Mouse (Mus musculus) forebrain, embryonic 13.5 days (tissue): ENCODE data around the gene Ap3b1. TPM values are rescaled to one million over a fixed set of nuclear protein-coding genes. Genes with fewer than 3 reads are reported as not detected.

Source experiments
- ATAC-seq: fragments of 200-750 bp; cut with Nextera tagmentation; 2 replicates; pipeline ENCODE4 v1.8.0; 2017
- H3K27ac ChIP-seq: fragments of 300-500 bp; sonication (generic); 2 replicates; pipeline ENCODE4 v1.5.1; 2015; ENCODE audit warnings: inconsistent platforms, mild to moderate bottlenecking, moderate library complexity
- H3K27me3 ChIP-seq: fragments of 300-500 bp; sonication (generic); 2 replicates; pipeline ENCODE4 v1.6.1; 2015; ENCODE audit warnings: mild to moderate bottlenecking, inconsistent platforms
- H3K36me3 ChIP-seq: fragments of 300-500 bp; sonication (generic); 2 replicates; pipeline ENCODE4 v1.6.1; 2015; ENCODE audit warnings: mild to moderate bottlenecking, inconsistent platforms; ENCODE audit not compliant: poor library complexity, severe bottlenecking
- H3K4me1 ChIP-seq: fragments of 300-500 bp; sonication (generic); 2 replicates; pipeline ENCODE4 v1.6.1; 2015; ENCODE audit warnings: inconsistent platforms
- H3K4me2 ChIP-seq: fragments of 300-500 bp; sonication (generic); 2 replicates; pipeline ENCODE4 v1.6.1; 2015; ENCODE audit warnings: inconsistent platforms, mild to moderate bottlenecking, moderate library complexity
- H3K4me3 ChIP-seq: fragments of 300-500 bp; sonication (generic); 2 replicates; pipeline ENCODE4 v1.5.1; 2015; ENCODE audit warnings: mild to moderate bottlenecking, inconsistent platforms
- H3K9ac ChIP-seq: fragments of 300-500 bp; sonication (generic); 2 replicates; pipeline ENCODE4 v1.6.1; 2015; ENCODE audit warnings: mild to moderate bottlenecking, inconsistent platforms
- H3K9me3 ChIP-seq: fragments of 300-500 bp; sonication (generic); replicated peaks from 2 replicates; pipeline ENCODE4 v1.6.1; 2016; ENCODE audit warnings: inconsistent platforms
- WGBS: fragments of 180-500 bp; shearing (Covaris S2); methylation state at CpG from one replicate; pipeline ENCODE4 v1.1.7; 2015; 5-methylcytosine and 5-hydroxymethylcytosine counted together
- polyA plus RNA-seq: library from polyadenylated mRNA; unstranded; fragments of >200 nt; fragmentation: Nextera tagmentation; extraction: Ambion mirVana; gene quantifications from 2 replicates; pipeline ENCODE4 v1.2.1, GENCODE M21; 2015

The Ap3b1 gene
- polyA plus RNA-seq, 1 experiment from 2014 or later: 29.9 TPM

DNA sequence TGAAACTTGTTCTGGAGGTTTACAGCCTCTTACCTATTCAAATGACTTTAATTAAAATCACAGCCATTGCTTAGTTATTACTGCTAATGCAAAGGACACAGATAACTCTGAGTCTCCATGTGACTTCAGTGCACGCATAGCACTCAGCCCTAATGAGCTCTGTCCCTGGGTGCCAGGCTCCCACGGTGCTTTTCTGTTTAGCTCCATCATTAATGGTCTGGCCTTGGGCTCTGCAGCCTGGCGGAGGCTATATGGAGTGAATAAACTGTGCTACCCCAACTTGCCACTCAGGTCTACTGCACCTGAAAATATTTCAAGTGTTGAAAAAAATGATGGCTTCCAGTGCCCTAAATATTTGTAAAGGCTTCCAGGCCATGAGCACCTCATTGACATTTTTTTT is 190.8 kb downstream of the Ap3b1 start:
- H3K36me3 ChIP-seq: no peaks in the 10 kb centered on the region
- no peak overlapping the region for H3K27ac ChIP-seq
- H3K9me3 ChIP-seq: no peaks in the 10 kb centered on the region
- H3K4me2 ChIP-seq: no peak overlapping the region
- 14% methylated on average over 3 of the region's 3 CpGs for WGBS
- no peak overlapping the region for H3K9ac ChIP-seq
- peaks cover 18% of the 10 kb centered on the region; the same call in 1 of the 2 replicates for H3K27me3 ChIP-seq
- H3K4me1 ChIP-seq: peaks cover 50% of the 10 kb centered on the region
- no peak overlapping the region for H3K4me3 ChIP-seq
- ATAC-seq: peak; percentile 81

DNA sequence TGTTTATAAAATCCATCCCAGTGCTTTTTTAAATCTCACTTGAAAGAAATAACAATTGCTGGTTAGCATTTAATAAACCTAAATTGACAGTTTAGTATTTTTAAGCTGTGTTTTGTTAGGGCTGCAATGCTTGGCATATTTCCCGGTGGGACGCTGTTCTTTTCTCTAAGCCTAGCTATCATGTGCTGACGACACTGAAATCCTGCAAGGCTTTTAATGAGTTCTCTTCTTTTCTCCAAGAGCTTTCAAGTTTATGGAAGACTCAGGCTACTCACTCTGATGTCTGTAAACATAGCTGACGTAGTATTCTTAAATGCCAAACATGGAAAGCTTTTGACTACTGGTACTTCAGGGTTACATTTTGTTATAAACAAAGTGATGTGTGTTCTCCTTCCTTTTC is 191.3 kb downstream of the Ap3b1 start:
- Histone ChIP-seq H3K4me3 (no peak overlapping the region), H3K4me1 (peaks cover 47% of the 10 kb centered on the region), H3K27me3 (peaks cover 18% of the 10 kb centered on the region; the same call in 1 of the 2 replicates), H3K27ac (no peak overlapping the region), H3K9me3 (no peaks in the 10 kb centered on the region), H3K36me3 (no peaks in the 10 kb centered on the region), H3K9ac (no peak overlapping the region), H3K4me2 (no peak overlapping the region)
- ATAC-seq: peak; percentile 42; the same call in 1 of the 2 replicates
- WGBS: 22% methylated on average over 4 of the region's 4 CpGs

DNA sequence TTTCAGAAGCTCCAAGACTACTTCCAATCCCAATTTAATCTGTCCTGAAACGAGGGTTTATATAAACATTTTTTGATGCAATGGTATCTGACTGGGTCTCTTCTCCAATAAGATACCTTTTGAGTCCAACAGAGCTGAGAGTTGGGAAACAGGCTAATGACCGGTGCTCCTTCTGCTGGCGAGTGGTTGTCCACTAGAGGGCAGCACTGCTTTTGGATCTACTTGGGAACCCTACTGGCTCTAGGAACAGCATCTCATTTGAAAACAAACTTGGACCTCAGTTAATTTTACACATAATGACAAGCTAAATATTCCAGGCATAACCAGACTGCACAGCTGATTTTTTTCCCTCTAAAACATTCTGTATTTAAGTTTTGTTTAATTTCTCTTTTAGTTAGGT is 201.3 kb downstream of the Ap3b1 start:
- H3K9me3 ChIP-seq: no peaks in the 10 kb centered on the region
- no peak overlapping the region for H3K4me3 ChIP-seq
- peak; percentile 66 for ATAC-seq
- no peaks in the 10 kb centered on the region for H3K36me3 ChIP-seq
- H3K27ac ChIP-seq: no peak overlapping the region
- H3K9ac ChIP-seq: no peak overlapping the region
- WGBS: 2% methylated on average over 3 of the region's 3 CpGs
- H3K27me3 ChIP-seq: peaks cover 30% of the 10 kb centered on the region
- H3K4me1 ChIP-seq: peaks cover 36% of the 10 kb centered on the region
- H3K4me2 ChIP-seq: no peak overlapping the region

DNA sequence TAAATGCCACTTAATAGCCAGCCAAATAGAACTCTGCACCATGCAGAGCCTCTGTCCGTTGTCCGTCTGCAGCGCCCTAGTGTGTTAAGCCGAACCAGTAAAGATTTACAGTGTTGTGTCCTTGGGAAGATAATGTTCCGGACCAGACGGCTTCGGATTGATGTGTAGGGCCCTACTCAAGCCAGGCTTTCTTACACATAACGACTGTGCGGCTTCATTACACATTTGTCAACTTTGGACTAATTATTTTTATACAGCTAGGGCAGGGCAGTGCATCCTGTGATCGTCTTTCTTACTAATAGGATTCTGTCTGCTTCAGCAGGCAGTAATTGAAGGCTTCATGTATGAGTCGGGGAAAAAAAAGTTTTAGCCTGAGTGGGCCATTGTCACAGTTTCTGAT is 202.1 kb downstream of the Ap3b1 start:
- H3K36me3 ChIP-seq: no peaks in the 10 kb centered on the region
- peaks cover 30% of the 10 kb centered on the region for H3K27me3 ChIP-seq
- no peaks in the 10 kb centered on the region for H3K9me3 ChIP-seq
- no peak overlapping the region for H3K4me2 ChIP-seq
- peaks cover 45% of the 10 kb centered on the region for H3K4me1 ChIP-seq
- H3K9ac ChIP-seq: no peak overlapping the region
- H3K4me3 ChIP-seq: no peak overlapping the region
- no peak for ATAC-seq
- WGBS: 20% methylated on average over 11 of the region's 11 CpGs
- no peak overlapping the region for H3K27ac ChIP-seq

DNA sequence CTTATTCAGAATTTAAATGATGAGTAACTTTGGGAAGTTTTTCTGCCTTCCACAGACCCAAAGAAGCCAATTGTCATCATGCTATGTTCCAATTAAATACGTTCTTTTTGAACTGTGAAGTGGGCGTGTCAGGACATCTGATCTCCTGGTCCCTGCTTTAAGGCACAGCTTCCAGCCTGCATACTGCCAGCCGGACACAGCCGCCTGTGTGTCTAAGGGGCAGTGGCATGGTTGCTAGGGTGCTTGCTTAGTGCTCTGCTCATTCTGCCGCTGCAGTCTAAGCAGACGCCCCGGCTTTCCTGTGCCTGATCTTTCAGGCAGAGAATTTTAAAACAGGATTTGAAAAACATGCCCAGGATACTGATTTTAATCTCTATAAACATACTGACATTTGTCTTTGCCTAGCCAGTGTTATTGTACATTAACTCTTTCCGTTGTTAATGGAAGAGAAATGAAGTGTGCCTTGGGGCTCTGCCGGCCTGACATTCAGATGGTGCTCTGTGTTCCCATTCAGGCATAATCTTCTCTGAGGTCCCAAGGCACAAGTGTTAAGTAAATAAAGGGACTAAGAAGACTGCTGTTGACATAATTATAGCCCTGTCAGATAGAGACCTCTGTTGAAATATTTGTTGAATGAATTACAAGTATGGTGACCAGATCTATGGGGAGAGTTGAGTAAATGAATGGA is 204.0 kb downstream of the Ap3b1 start:
- Histone ChIP-seq H3K4me1 (peaks cover 46% of the 10 kb centered on the region), H3K27ac (no peak overlapping the region), H3K4me2 (no peak overlapping the region), H3K4me3 (no peak overlapping the region), H3K27me3 (peaks cover 30% of the 10 kb centered on the region), H3K9me3 (no peaks in the 10 kb centered on the region), H3K36me3 (peaks cover 3% of the 10 kb centered on the region; the same call in 1 of the 2 replicates), H3K9ac (no peak overlapping the region)
- whole genome bisulfite sequencing: 19% methylated on average over 9 of the region's 9 CpGs
- ATAC-seq: no peak

DNA sequence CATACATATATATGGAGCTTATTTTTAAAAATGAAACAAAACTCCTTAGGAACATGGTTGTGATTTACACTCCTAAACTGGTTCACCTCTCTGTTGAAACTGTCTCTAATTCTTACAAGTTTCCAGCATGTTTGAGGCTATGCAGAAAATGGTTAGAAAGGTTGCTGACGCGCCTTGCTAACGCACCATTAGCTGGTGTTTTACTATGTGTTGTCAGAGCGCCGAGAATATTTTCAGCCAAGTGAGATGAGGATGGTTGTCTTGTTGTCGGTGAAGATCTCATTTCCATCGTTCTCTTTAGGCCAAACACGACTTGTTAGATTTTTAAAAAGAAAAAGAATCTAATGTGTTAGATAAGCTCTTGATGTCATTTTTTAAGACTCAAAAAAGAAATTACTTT is 205.1 kb downstream of the Ap3b1 start:
- 54% methylated on average over 8 of the region's 8 CpGs for WGBS
- peaks cover 46% of the 10 kb centered on the region for H3K4me1 ChIP-seq

DNA sequence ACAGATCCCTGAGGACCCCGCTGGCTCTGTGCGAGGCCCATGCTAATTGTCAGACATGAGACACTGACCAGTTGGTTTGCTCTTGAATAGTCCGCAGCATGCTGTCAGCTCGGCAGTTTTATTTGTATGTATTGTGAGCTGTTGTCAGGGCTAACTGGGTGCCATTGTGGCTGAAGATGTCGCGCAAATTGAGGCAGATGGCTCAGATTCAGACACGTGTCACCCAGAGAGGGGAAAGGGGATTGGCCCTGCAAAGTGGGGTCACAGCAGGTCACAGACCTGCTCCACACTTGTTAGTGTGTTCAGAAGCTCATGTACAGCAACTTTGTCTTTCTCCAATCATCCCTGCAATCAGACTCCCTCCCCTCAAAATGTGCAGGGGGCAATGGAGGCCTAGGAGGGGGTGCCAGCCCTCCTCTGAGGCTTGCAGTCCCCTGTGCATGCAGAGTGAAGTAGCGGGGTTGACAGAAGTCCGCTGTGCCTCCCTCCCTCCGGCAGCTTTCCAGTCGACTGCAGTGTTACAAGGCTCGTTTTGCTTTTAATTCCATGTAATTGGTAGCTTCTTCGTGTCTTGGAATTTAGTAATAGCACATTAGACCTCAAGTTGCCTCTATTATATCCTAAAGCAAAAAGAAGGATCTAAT is 205.7 kb downstream of the Ap3b1 start:
- peak; percentile 54; the same call in 1 of the 2 replicates for ATAC-seq
- H3K27me3 ChIP-seq: peaks cover 30% of the 10 kb centered on the region

More for the DNA sequence above, 205.1 kb downstream of the Ap3b1 start:
- Histone ChIP-seq H3K4me3 (no peak overlapping the region), H3K27ac (no peak overlapping the region), H3K4me2 (no peak overlapping the region), H3K27me3 (peaks cover 30% of the 10 kb centered on the region), H3K36me3 (peaks cover 3% of the 10 kb centered on the region; the same call in 1 of the 2 replicates), H3K9me3 (no peaks in the 10 kb centered on the region), H3K9ac (no peak overlapping the region)
- ATAC-seq: no peak

DNA sequence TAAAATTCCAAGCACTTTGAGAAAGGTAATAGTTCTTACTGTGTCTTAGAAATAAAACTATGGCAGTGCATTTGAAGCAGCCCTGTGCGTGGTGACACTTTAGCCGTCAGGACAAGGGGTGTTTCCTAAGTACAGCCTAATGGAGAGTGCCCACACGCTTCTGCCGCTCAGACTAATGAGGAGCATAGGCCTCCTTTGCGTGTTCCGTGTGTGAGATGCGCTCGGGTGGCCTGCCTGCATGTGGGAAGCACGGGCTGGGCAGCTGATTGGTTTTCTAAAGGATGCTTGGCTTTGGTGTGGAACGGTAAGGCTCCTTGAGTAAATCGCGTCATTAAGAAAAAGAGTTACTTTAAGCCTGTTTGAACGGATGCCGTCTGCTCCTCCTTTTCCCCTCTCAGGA is 206.4 kb downstream of the Ap3b1 start:
- H3K4me1 ChIP-seq: peaks cover 53% of the 10 kb centered on the region
- H3K27me3 ChIP-seq: peaks cover 30% of the 10 kb centered on the region
- H3K9me3 ChIP-seq: no peaks in the 10 kb centered on the region
- H3K4me3 ChIP-seq: no peak overlapping the region
- H3K27ac ChIP-seq: peak overlapping the region; percentile 25; the same call in 1 of the 2 replicates
- H3K36me3 ChIP-seq: peaks cover 3% of the 10 kb centered on the region; the same call in 1 of the 2 replicates
- 0 out of 2 replicates have a peak overlapping the region, but pooled peaks have one; percentile 34 for H3K9ac ChIP-seq
- ATAC-seq: no peak
- 53% methylated on average over 14 of the region's 14 CpGs for WGBS
- no peak overlapping the region for H3K4me2 ChIP-seq

More for the DNA sequence above, 205.7 kb downstream of the Ap3b1 start:
- Histone ChIP-seq H3K9ac (no peak overlapping the region), H3K27ac (peak overlapping the region; percentile 61; the same call in 1 of the 2 replicates), H3K36me3 (peaks cover 3% of the 10 kb centered on the region; the same call in 1 of the 2 replicates), H3K4me2 (peak overlapping the region; percentile 35; the same call in 1 of the 2 replicates), H3K9me3 (no peaks in the 10 kb centered on the region), H3K4me3 (no peak overlapping the region), H3K4me1 (peaks cover 47% of the 10 kb centered on the region)
- 9% methylated on average over 13 of the region's 13 CpGs for WGBS

DNA sequence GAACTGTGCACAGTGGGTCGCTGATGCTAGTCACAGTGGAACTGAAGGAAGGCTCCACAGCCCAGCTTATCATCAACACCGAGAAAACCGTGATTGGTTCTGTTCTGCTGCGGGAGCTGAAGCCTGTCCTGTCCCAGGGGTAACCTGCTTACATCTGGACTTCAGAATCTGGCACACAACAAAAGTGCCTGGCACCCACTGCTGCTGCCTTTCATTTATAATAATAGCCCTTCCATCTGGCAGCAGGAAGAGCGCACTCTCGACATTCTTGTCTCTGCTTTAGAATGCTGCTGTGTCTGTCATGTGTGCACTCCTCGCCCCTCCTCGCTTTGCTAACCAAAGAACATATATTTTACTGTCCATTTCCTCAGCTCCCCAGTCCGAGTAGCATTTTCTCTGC is 206.9 kb downstream of the Ap3b1 start:
- Histone ChIP-seq H3K4me3 (no peak overlapping the region), H3K9ac (0 out of 2 replicates have a peak overlapping the region, but pooled peaks have one; percentile 34), H3K9me3 (no peaks in the 10 kb centered on the region), H3K27ac (peak overlapping the region; percentile 25; the same call in 1 of the 2 replicates), H3K4me1 (peaks cover 53% of the 10 kb centered on the region), H3K4me2 (no peak overlapping the region), H3K36me3 (peaks cover 3% of the 10 kb centered on the region; the same call in 1 of the 2 replicates), H3K27me3 (peaks cover 30% of the 10 kb centered on the region)
- ATAC-seq: peak; percentile 41; the same call in 1 of the 2 replicates
- 52% methylated on average over 9 of the region's 9 CpGs for WGBS

DNA sequence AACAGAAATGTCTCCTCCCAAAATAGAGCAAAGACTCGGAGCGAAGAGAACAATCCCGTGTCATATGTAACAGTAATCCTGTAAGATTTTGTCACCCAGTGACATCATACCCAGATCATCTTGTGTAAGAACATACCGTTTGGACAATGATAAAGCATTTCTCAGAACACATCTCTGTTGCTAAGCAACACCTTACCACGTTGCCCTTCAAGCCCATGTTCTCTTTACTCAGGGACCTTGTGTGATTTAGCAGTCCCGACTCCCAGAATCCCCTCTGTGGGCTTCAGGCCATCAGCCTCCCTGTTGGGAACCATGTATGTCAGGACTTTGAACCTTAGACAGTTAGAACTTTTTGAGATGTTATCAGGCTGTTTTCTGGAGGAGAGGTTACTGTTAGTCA is 209.0 kb downstream of the Ap3b1 start:
- WGBS: 76% methylated on average over 6 of the region's 6 CpGs
- Histone ChIP-seq H3K4me2 (no peak overlapping the region), H3K4me3 (no peak overlapping the region), H3K27me3 (peaks cover 15% of the 10 kb centered on the region; the same call in 1 of the 2 replicates), H3K4me1 (peaks cover 38% of the 10 kb centered on the region), H3K36me3 (peaks cover 3% of the 10 kb centered on the region; the same call in 1 of the 2 replicates), H3K9ac (no peak overlapping the region), H3K9me3 (no peaks in the 10 kb centered on the region), H3K27ac (no peak overlapping the region)
- ATAC-seq: no peak

DNA sequence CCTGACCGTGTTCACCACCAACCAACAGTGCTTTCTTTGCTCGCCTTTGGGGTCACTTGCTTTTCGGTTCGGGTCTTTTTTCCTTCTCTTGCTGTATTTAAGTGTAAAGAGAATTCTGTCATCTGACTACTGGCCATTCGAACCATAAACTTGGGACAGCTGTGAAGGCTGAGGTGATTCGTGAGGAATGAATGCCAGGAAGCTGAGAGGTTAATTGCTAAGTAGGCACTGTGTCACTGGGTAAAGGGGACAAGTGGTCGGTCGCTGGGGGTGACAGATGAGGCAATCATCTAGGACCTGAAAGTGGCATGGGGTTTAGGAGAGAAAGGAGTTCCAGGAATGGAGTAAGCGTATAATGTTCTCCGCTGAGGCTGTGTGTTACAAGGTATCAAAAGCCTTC is 212.2 kb downstream of the Ap3b1 start:
- no peak overlapping the region for H3K9ac ChIP-seq
- 86% methylated on average over 10 of the region's 10 CpGs for WGBS
- no peak overlapping the region for H3K4me3 ChIP-seq
- H3K9me3 ChIP-seq: no peaks in the 10 kb centered on the region
- ATAC-seq: no peak
- no peak overlapping the region for H3K27ac ChIP-seq
- H3K4me2 ChIP-seq: no peak overlapping the region
- peaks cover 3% of the 10 kb centered on the region; the same call in 1 of the 2 replicates for H3K36me3 ChIP-seq
- H3K4me1 ChIP-seq: peaks cover 37% of the 10 kb centered on the region
- peaks cover 22% of the 10 kb centered on the region for H3K27me3 ChIP-seq

DNA sequence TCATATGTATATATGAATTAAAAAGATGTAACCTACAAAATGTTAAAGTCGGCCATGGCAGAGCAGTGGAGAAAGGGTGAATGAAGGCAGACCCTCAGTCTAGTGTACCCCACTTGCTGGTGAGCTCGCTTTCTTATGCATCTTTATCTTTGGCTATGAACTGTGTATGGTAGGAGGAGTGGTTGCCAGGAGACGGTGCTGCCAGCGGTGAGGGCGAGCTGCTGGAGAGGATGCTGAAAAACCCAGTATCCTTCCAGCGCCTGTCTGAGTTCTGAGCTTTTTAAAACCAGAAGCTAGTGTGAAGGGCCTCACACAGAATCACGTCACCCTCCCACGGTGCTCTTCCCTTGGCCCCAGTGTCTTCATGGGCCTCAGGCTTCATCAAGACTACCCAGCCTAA is 214.6 kb downstream of the Ap3b1 start:
- Histone ChIP-seq H3K4me2 (no peak overlapping the region), H3K27me3 (peaks cover 34% of the 10 kb centered on the region), H3K4me1 (peaks cover 51% of the 10 kb centered on the region), H3K9me3 (no peaks in the 10 kb centered on the region), H3K36me3 (no peaks in the 10 kb centered on the region), H3K4me3 (no peak overlapping the region), H3K27ac (no peak overlapping the region), H3K9ac (no peak overlapping the region)
- no peak for ATAC-seq
- WGBS: 83% methylated on average over 8 of the region's 8 CpGs
